Mouse (Mus musculus) embryonic facial prominence, embryonic 15.5 days (tissue): Measurements from ENCODE around the gene Gltp. TPM values are rescaled to one million over a fixed set of nuclear protein-coding genes. Genes with fewer than 3 reads are reported as not detected.
A peak's percentile ranks its signal among the peaks of the same experiment; 100 is the strongest.

Experiments used
- ATAC-seq: fragments of 200-750 bp; cut with Nextera tagmentation; 2 replicates; pipeline ENCODE4 v1.8.0; 2017; ENCODE audit warnings: low read depth, moderate TSS enrichment; ENCODE audit not compliant: insufficient number of reproducible peaks, low FRiP score, low TSS enrichment
- H3K27ac ChIP-seq: fragments of 300-500 bp; sonication (generic); replicated peaks from 2 replicates; pipeline ENCODE4 v1.5.1; 2015; ENCODE audit warnings: mild to moderate bottlenecking, inconsistent platforms
- H3K27me3 ChIP-seq: fragments of 300-500 bp; sonication (generic); 2 replicates; pipeline ENCODE4 v1.6.1; 2015; ENCODE audit warnings: inconsistent platforms
- H3K36me3 ChIP-seq: fragments of 300-500 bp; sonication (generic); 2 replicates; pipeline ENCODE4 v1.6.1; 2015; ENCODE audit warnings: mild to moderate bottlenecking, inconsistent platforms
- H3K4me1 ChIP-seq: fragments of 300-500 bp; sonication (generic); 2 replicates; pipeline ENCODE4 v1.6.1; 2015; ENCODE audit warnings: inconsistent platforms
- H3K4me2 ChIP-seq: fragments of 300-500 bp; sonication (generic); replicated peaks from 2 replicates; pipeline ENCODE4 v1.6.1; 2015; ENCODE audit warnings: mild to moderate bottlenecking, inconsistent platforms
- H3K4me3 ChIP-seq: fragments of 300-500 bp; sonication (generic); replicated peaks from 2 replicates; pipeline ENCODE4 v1.5.1; 2015; ENCODE audit warnings: mild to moderate bottlenecking, inconsistent platforms
- H3K9ac ChIP-seq: fragments of 300-500 bp; sonication (generic); 2 replicates; pipeline ENCODE4 v1.6.1; 2015; ENCODE audit warnings: inconsistent platforms
- H3K9me3 ChIP-seq: fragments of 300-500 bp; sonication (generic); replicated peaks from 2 replicates; pipeline ENCODE4 v1.6.1; 2016; ENCODE audit warnings: inconsistent platforms
- WGBS: fragments of 180-500 bp; shearing (Covaris S2); methylation state at CpG from one replicate; pipeline ENCODE4 v1.1.7; 2015; 5-methylcytosine and 5-hydroxymethylcytosine counted together
- microRNA-seq: library from miRNA; unstranded; fragments of <30 nt; microRNA quantifications from one replicate; pipeline ENCODE4, GENCODE M21; 2016; ENCODE audit warnings: borderline number of aligned reads
- polyA plus RNA-seq: library from polyadenylated mRNA; unstranded; fragments of >200 nt; fragmentation: Nextera tagmentation; extraction: Ambion mirVana; gene quantifications from 2 replicates; pipeline ENCODE4 v1.2.1, GENCODE M21; 2015

Gltp gene
- polyA plus RNA-seq, 1 experiment from 2014 or later = 358 TPM

DNA sequence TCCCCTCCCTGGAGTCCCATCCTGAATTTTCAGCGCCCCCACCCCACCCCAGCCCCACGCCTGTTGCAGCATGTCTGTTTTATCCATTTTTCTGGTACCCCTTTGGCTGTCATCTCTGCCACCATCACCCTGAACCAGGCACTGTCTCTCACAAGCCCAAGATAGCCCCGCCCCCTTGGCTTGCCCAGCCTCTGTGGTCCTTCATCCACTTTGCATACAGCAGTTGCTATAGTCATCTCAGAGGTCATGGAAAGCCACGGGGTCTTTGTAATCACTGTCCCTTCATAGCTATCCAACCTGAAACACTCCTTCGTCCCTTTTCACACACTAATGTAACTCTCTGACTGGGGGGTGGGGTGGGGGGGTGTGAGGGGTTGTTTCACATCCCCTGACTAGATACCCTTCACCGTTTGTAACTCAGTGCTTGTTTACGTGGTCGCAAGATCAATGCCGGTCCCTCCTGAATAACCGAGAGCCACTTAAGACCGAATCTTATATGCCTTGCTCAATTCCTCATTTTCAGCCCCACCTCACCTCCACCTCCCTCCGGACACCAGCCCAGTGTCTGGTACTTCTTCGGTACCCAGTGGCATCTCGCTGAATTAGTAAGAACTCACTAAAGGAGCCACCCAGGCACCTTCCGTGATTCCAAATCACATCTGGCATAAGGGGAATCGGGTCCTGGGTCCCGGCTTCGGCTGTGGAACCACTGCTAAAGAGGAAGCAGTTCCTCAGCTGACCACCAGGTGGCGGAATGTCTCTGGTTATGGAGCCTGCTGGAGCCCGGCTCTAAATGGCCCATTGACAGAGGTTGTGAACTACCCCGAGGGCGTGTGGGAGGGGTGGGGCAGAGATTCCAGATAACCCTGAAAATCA lies 51.8 kb downstream of the Gltp start:
- peak overlapping the region; percentile 45 for H3K4me2 ChIP-seq
- no peak; the same call in 1 of the 2 replicates for ATAC-seq
- H3K27ac ChIP-seq = no peak overlapping the region
- H3K27me3 ChIP-seq = peaks cover 9% of the 10 kb centered on the region
- no peak overlapping the region for H3K9ac ChIP-seq
- peak overlapping the region; percentile 18; the same call in 1 of the 2 replicates for H3K4me3 ChIP-seq
- peaks cover 7% of the 10 kb centered on the region; the same call in 1 of the 2 replicates for H3K36me3 ChIP-seq
- H3K9me3 ChIP-seq = no peaks in the 10 kb centered on the region
- 15% methylated on average over 22 of the region's 22 CpGs for WGBS
- peaks cover 16% of the 10 kb centered on the region for H3K4me1 ChIP-seq

DNA sequence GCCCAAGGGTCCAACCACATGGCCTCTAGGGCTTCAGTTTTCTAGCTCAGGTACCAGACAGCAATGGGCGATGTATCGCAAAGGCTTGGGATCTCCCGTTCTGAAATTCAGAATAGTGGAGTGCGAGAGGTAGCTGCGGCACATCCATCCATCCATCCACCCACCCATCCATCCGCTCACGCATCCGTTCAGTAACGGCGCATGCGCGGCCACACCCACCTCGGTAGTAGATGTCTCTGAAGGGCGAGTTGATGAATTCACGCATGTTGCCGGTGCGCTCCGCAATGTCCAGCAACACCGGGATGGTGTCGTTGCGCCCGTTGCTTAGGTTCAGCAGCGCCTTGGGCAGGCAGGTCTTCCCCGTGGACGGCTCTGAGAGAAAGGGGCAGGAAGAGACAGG lies 54.7 kb downstream of the Gltp start:
- no peak overlapping the region for H3K9ac ChIP-seq
- no peak overlapping the region for H3K4me2 ChIP-seq
- 80% methylated on average over 25 of the region's 25 CpGs for WGBS
- H3K36me3 ChIP-seq = peaks cover 8% of the 10 kb centered on the region; the same call in 1 of the 2 replicates
- H3K4me3 ChIP-seq = no peak overlapping the region
- H3K4me1 ChIP-seq = peaks cover 16% of the 10 kb centered on the region
- peaks cover 9% of the 10 kb centered on the region for H3K27me3 ChIP-seq
- ATAC-seq = no peak
- no peak overlapping the region for H3K27ac ChIP-seq
- no peaks in the 10 kb centered on the region for H3K9me3 ChIP-seq

DNA sequence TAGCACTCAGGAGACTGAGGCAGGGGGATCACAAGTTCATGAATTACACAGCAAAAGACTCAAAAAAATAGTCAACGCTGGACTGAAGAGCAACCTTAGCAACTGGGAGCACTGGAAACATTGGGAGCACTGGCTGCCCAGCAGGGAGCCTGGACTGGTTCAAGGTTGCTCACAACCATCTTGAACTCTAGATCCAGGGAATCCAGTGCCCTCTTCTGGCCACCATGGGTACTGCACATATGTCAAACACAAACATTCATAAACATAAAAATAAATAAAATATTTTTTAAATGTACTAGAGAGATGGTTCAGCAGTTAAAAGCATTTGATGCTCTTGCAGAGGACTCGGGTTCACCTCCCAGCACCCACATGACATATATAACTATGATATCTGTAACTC lies 59.4 kb downstream of the Gltp start:
- H3K4me3 ChIP-seq = no peak overlapping the region
- H3K9me3 ChIP-seq = no peaks in the 10 kb centered on the region
- peaks cover 11% of the 10 kb centered on the region; the same call in 1 of the 2 replicates for H3K36me3 ChIP-seq
- no peak overlapping the region for H3K27ac ChIP-seq
- no peak overlapping the region for H3K9ac ChIP-seq
- H3K27me3 ChIP-seq = no peaks in the 10 kb centered on the region
- ATAC-seq = no peak
- WGBS = 49% methylated on average over 2 of the region's 2 CpGs
- no peaks in the 10 kb centered on the region for H3K4me1 ChIP-seq
- no peak overlapping the region for H3K4me2 ChIP-seq

DNA sequence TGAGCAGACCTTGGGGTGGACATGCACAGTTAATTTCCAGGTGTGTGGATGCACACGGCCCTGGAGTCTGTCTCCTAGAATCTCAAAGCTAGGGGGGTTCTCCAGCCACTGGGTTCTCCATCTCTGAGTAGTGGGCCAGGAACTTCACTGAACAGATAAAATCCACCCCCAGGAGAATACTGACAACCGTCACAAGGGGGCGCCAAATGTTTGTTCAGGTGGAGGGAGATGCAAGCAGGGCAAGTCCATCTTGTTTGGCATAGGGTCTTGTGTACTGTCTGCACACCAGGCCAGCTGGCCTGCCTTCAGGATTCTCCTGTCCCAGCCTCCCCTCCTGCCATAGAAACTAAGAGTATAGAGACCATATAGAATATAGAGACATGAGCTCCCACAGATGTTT lies 65.2 kb downstream of the Gltp start:
- 21% methylated on average over 3 of the region's 3 CpGs for WGBS

DNA sequence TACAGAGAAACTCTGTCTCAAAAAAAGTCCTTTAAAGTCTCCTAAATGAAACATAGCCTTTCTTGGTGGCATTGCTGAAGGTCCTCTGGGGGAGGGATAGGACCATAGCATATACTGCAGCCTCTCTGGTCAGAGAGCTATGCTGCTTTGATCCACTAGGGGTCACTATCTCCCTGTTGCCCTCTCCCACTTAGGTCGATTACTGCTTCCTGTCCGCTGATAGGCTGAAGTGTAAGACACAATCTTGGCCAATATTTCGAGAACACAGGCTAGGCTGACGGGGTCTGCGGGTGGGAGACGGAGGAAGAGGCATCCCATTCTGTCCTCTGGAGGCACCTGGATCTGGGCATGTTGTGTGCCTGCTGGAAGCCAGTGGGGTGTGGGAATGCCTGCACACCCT lies 70.5 kb downstream of the Gltp start:
- no peaks in the 10 kb centered on the region for H3K9me3 ChIP-seq
- H3K27me3 ChIP-seq = no peaks in the 10 kb centered on the region
- no peaks in the 10 kb centered on the region for H3K36me3 ChIP-seq
- H3K27ac ChIP-seq = no peak overlapping the region
- no peak overlapping the region for H3K4me2 ChIP-seq
- no peak for ATAC-seq
- no peak overlapping the region for H3K9ac ChIP-seq
- no peaks in the 10 kb centered on the region for H3K4me1 ChIP-seq
- WGBS = 37% methylated on average over 6 of the region's 6 CpGs
- H3K4me3 ChIP-seq = no peak overlapping the region

More for the DNA sequence above, 65.2 kb downstream of the Gltp start:
- Histone ChIP-seq H3K36me3 (peaks cover 4% of the 10 kb centered on the region; the same call in 1 of the 2 replicates), H3K27ac (no peak overlapping the region), H3K4me1 (no peaks in the 10 kb centered on the region), H3K9ac (no peak overlapping the region), H3K9me3 (no peaks in the 10 kb centered on the region), H3K4me2 (no peak overlapping the region), H3K27me3 (no peaks in the 10 kb centered on the region), H3K4me3 (no peak overlapping the region)
- no peak for ATAC-seq

Small RNAs within 50 kb of the gene (microRNA-seq; reads per million reads assigned to microRNA genes)
- not detected for gene Mir7028

Other genes starting within 250 kb of the Gltp start
- gene Mmab, start 246.9 kb downstream of the Gltp start, polyA plus RNA-seq = 28.1 and 29.2 TPM in 2 replicates
- gene Mvk, start 246.7 kb downstream of the Gltp start, polyA plus RNA-seq = 49.6 and 51.8 TPM in 2 replicates
- 1.5 and 1.9 TPM in 2 replicates for gene Fam222a, start 123.0 kb downstream of the Gltp start, polyA plus RNA-seq
- 14.6 and 15.0 TPM in 2 replicates for gene Trpv4, start 32.6 kb downstream of the Gltp start, polyA plus RNA-seq
- gene Tchp, start 16.8 kb upstream of the Gltp start, polyA plus RNA-seq = 16.3 and 17.4 TPM in 2 replicates
- 54.9 and 57.6 TPM in 2 replicates for gene Ankrd13a, start 83.7 kb upstream of the Gltp start, polyA plus RNA-seq
- 49.6 and 54.9 TPM in 2 replicates for gene Git2, start 84.5 kb upstream of the Gltp start, polyA plus RNA-seq
- gene 1500011B03Rik, start 132.5 kb upstream of the Gltp start, polyA plus RNA-seq = 90.1 and 91.9 TPM in 2 replicates
- not detected in 2 replicates for gene 4930519G04Rik, start 162.7 kb upstream of the Gltp start, polyA plus RNA-seq
- gene Gm9936, start 167.7 kb upstream of the Gltp start, polyA plus RNA-seq = 0.37 and 0.38 TPM in 2 replicates
- gene Oasl2, start 206.0 kb upstream of the Gltp start, polyA plus RNA-seq = 4.8 and 6.5 TPM in 2 replicates
- gene Oasl1, start 232.3 kb upstream of the Gltp start, polyA plus RNA-seq = 0.45 and 0.89 TPM in 2 replicates